Comparison of ENCODE assay signal across 8 mouse cellular contexts in genomic region chr4:9184451-9185121, GRCm38 (mm10).
DNase-seq lines count a peak whose midpoint lies in the region; ATAC-seq and TF ChIP-seq lines count a peak whose summit lies in the region.

No protein-coding gene starts in this region.

- no peak for TF ChIP-seq CTCF in lung, adult 2 months (IDR thresholded peaks at IDR 0.05; ENCODE audit: insufficient read depth, low read length)

- TF ChIP-seq POLR2A in lung, adult 2 months (IDR thresholded peaks at IDR 0.05; ENCODE audit: borderline replicate concordance, extremely low read depth, low read depth, low read length) = no peak

- no peaks in the 10 kb centered on the region for H3K27me3 ChIP-seq in embryonic facial prominence, embryonic 12.5 days

- peaks cover 8% of the 10 kb centered on the region; the same call in 1 of the 2 replicates for H3K4me1 ChIP-seq in embryonic facial prominence, embryonic 12.5 days
- H3K4me1 ChIP-seq in lung, adult 2 months (ENCODE audit: control insufficient read depth, insufficient read depth, low read length) = peaks cover 4% of the 10 kb centered on the region

- no peak overlapping the region for H3K27ac ChIP-seq in embryonic facial prominence, embryonic 12.5 days

- peak; percentile 79; the same call in 1 of the 2 replicates for ATAC-seq in embryonic facial prominence, embryonic 12.5 days (ENCODE audit: insufficient number of reproducible peaks, insufficient read depth, low FRiP score, low TSS enrichment)
- peak; percentile 7 to 29; a peak in 2 of 4 replicates for ATAC-seq in hematopoietic stem cell, adult 5-6 weeks (replicated peaks in 1 of 2; ENCODE audit: insufficient read depth in 1 of 2, low FRiP score in 2 of 2, low TSS enrichment in 1 of 2, low read depth in 1 of 2, poor library complexity in 2 of 2, severe bottlenecking in 2 of 2)

- DNase-seq in 3T3-L1 (ENCODE audit: low read depth, low spot score) = peak; percentile 2
- DNase-seq in Muller cell, postnatal 12 days (ENCODE audit: inconsistent ontology term) = peak; percentile 25
- peak; percentile 10 for DNase-seq in lung, adult 2 months
- DNase-seq in retina, adult 2 months (ENCODE audit: low read depth, low spot score) = peak; percentile 26
- DNase-seq in right cerebral cortex, postnatal 10 days (ENCODE audit: low spot score in 2 of 2) = no peak
- DNase-seq in urinary bladder, adult 2 months (ENCODE audit: low spot score) = no peak

- H3K4me3 ChIP-seq in embryonic facial prominence, embryonic 12.5 days = peak overlapping the region; percentile 16; the same call in 1 of the 2 replicates
- no peak overlapping the region for H3K4me3 ChIP-seq in lung, adult 2 months (replicated peaks; ENCODE audit: extremely low read depth, low read depth, low read length)

- 0 out of 2 replicates have a peak overlapping the region, but pooled peaks have one; percentile 15 for H3K9ac ChIP-seq in embryonic facial prominence, embryonic 12.5 days

- WGBS in embryonic facial prominence, embryonic 12.5 days = 1% methylated on average over 12 of the region's 12 CpGs
- WGBS in lung, adult 2 months = 2% methylated on average over 12 of the region's 12 CpGs

- H3K36me3 ChIP-seq in embryonic facial prominence, embryonic 12.5 days = no peaks in the 10 kb centered on the region

- H3K4me2 ChIP-seq in embryonic facial prominence, embryonic 12.5 days (replicated peaks) = peak overlapping the region; percentile 44

- no peaks in the 10 kb centered on the region for H3K9me3 ChIP-seq in embryonic facial prominence, embryonic 12.5 days

Comparison
In these comparisons a context has a peak if more than half of its experiments do, and no peak if none do; other contexts are left out.
1. DNase-seq: peak in 3T3-L1 (single experiment), Muller cell, postnatal 12 days (single experiment), lung, adult 2 months (single experiment) and retina, adult 2 months (single experiment); none in right cerebral cortex, postnatal 10 days (0 of 2) and urinary bladder, adult 2 months (single experiment).